Mouse (Mus musculus) urinary bladder, postnatal 0 days (tissue): ENCODE data around the gene Prss40. TPM values are rescaled to one million over a fixed set of nuclear protein-coding genes. Genes with fewer than 3 reads are reported as not detected.

ENCODE experiments used
- polyA plus RNA-seq: library from polyadenylated mRNA; unstranded; fragments of >200 nt; fragmentation: Nextera tagmentation; extraction: Ambion mirVana; gene quantifications from 2 replicates; pipeline ENCODE4 v1.2.1, GENCODE M21; 2015

Gene Prss40
- polyA plus RNA-seq = not detected in 2 replicates

DNA sequence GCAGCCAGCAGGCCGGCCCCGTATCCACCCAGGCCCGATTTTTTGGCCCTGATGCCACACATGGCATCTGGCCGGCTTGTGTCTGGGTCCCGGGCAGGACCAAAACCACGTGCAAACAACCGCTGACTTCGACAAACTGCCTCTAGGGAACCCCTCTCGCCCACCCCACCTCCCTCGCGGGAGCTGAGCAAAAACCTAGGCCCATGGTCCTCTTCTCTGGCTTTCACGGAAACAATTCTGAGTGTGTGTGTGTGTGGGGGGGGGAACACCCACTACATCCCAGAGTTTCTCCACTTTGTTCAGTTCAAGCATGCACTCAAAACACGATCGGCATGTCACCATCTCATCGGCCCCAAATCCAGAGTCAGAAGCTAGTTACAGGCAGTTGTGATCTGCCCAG is at the start of gene Prss40:
Prss40 (minus strand) TSS at position 101 of the 400 bp plus-strand sequence.

DNA sequence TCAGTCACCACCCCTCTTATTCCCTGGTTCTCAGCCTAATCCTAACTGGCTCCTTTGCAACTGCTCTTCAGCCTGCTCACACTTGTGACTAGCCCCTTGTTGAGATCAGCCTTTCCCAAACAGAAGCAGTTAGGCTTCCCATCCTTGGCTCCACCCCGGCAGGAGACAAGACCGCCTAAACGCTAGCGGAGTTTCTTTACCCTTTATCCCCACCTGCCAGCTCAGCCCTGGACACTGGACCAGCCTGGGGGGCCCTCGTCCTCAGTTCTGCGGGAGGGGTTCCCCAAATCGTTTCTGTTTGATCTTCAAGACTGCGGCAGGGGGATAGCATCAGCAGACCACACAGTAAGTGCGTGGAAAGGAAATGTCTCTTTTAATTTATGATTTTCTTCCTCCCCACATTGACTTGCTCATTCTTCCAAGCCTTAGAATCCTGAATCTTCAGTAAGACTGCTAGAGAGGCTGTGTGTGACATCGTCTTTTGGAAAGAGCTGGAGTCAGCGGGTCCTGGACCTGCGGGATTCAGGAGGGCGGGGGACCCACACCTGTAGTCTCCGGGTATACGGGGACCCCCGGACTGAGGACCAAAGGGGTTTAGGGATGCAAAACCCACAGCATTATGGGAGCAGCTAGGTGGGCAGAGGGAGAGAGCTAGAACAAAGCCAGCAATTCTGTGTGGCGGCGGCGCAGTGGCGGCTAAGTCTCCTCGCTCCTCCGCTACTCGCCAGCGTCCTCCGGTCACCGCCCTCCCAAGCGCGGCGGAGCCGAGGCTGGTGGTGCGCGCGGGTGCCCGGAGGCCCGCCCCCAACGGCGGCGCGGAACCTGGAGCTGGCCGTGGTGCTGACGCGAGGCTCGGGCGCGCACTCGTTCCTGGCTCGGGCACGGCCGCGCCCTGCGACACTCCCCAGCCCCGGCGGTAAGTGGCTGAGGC is 18.4 kb upstream of the Prss40 start, which contains the start of gene Amer3:
Amer3 (plus strand) TSS at position 807 of the 931 bp plus-strand sequence.

DNA sequence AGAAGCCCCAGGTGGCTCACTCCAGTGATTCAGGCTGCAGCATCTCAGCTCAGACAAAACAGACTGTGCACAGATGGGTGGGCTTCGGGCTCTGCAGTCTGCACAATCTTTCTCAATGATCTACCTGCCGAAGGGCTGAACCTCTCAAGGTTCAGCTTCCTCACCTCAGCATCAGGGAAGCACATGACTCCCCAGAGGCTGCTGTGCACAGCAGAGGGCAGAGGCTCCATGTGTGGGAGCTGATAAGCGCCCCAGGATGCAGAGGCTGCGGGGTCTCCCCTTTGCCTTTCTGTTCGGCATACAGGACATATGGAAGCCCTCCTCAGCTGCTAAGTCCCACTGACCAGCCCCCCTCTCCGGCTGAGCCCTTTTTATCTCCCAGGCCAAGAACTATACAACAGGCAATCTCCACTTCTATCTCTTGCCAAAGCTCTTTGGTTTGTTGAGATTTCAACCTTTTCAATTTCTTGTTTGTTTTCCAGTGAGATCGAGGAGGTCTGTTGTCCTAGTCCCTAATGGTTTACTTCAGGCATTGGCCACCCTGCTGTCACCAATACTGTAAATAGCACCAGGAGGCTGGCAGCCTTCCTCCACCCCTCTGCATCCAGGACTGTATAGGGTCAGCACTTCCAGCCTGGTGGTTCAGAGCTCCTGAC is 25.6 kb downstream of the Prss40 start, which contains the start of gene Cfc1:
Cfc1 (plus strand) TSS at position 606 of the 656 bp plus-strand sequence.

Other genes with a start within 250 kb of the Prss40 start
- 36.9 and 37.6 TPM in 2 replicates for gene Ccdc115, start 121.3 kb downstream of the Prss40 start, polyA plus RNA-seq
- gene Imp4, start 121.1 kb downstream of the Prss40 start, polyA plus RNA-seq = 41.1 and 44.7 TPM in 2 replicates
- 15.4 and 18.9 TPM in 2 replicates for gene Ptpn18, start 101.2 kb downstream of the Prss40 start, polyA plus RNA-seq
- gene Prss39, start 62.5 kb downstream of the Prss40 start, polyA plus RNA-seq = not detected in 2 replicates
- gene Cfc1, start 25.3 kb downstream of the Prss40 start, polyA plus RNA-seq = 0.54 and 0.65 TPM in 2 replicates
- not detected in 2 replicates for gene Amer3, start 18.7 kb upstream of the Prss40 start, polyA plus RNA-seq